Mouse (Mus musculus) MEL (cell line): ENCODE measurements around the gene Prr12. TPM values are rescaled to one million over a fixed set of nuclear protein-coding genes. Genes with fewer than 3 reads are reported as not detected.

ENCODE experiments used
- DNase-seq: peaks from one replicate; pipeline ENCODE4 v3.0.0; 2011; ENCODE audit warnings: low read depth, low spot score
- H3K27ac ChIP-seq: 2 replicates; pipeline ENCODE4 v1.5.1; 2012; ENCODE audit warnings: low read depth, mild to moderate bottlenecking, control low read depth, low read length, moderate library complexity; ENCODE audit not compliant: control insufficient read depth
- H3K27me3 ChIP-seq, 2 experiments: fragments of 150-350 bp in 1 of 2; sonication (generic) in 1 of 2; 2 replicates each; pipeline ENCODE4 v1.6.1; 2012; ENCODE audit warnings: low read length in 2 of 2, mild to moderate bottlenecking in 2 of 2, improper control_type of control experiment in 1 of 2, moderate library complexity in 1 of 2; ENCODE audit not compliant: insufficient read depth in 2 of 2, control insufficient read depth in 1 of 2
- H3K36me3 ChIP-seq, 2 experiments: 2 replicates each; pipeline ENCODE4 v1.6.1; 2012 to 2014; ENCODE audit warnings: low read length in 2 of 2, improper control_type of control experiment in 1 of 2, inconsistent platforms in 1 of 2, mild to moderate bottlenecking in 1 of 2; ENCODE audit not compliant: insufficient read depth in 2 of 2, control insufficient read depth in 1 of 2
- H3K4me1 ChIP-seq, 2 experiments: fragments of 150-350 bp in 1 of 2; sonication (generic) in 1 of 2; 2 replicates each; pipeline ENCODE4 v1.6.1; 2012; ENCODE audit warnings: low read length in 2 of 2, improper control_type of control experiment in 1 of 2, mild to moderate bottlenecking in 1 of 2; ENCODE audit not compliant: insufficient read depth in 2 of 2, control insufficient read depth in 1 of 2
- H3K4me3 ChIP-seq, 2 experiments: fragments of 150-350 bp in 1 of 2; sonication (generic) in 1 of 2; 2 replicates each; pipeline ENCODE4 v1.5.1; 2012; ENCODE audit warnings: low read depth in 2 of 2, low read length in 2 of 2, mild to moderate bottlenecking in 2 of 2, moderate library complexity in 2 of 2, control low read depth in 1 of 2, improper control_type of control experiment in 1 of 2; ENCODE audit not compliant: control insufficient read depth in 1 of 2, insufficient read depth in 1 of 2
- H3K79me2 ChIP-seq: 2 replicates; pipeline ENCODE4 v1.6.1; 2012; ENCODE audit warnings: mild to moderate bottlenecking, low read length, moderate library complexity; ENCODE audit not compliant: control insufficient read depth, poor library complexity, insufficient read depth
- H3K9ac ChIP-seq: 2 replicates; pipeline ENCODE4 v1.6.1; 2012; ENCODE audit warnings: low read depth, mild to moderate bottlenecking, control low read depth, low read length, moderate library complexity; ENCODE audit not compliant: control insufficient read depth, poor library complexity, severe bottlenecking
- H3K9me3 ChIP-seq: fragments of 150-350 bp; sonication (generic); replicated peaks from 2 replicates; pipeline ENCODE4 v1.6.1; 2012; ENCODE audit warnings: mild to moderate bottlenecking, low read length, improper control_type of control experiment, moderate library complexity; ENCODE audit not compliant: insufficient read depth
- BHLHE40 ChIP-seq: IDR thresholded peaks from 2 replicates; pipeline ENCODE4 v1.6.1; 2012; ENCODE audit warnings: low read depth, mild to moderate bottlenecking, inconsistent platforms, low read length, improper control_type of control experiment, borderline replicate concordance
- CHD1 ChIP-seq: IDR thresholded peaks from 2 replicates; pipeline ENCODE4 v1.6.1; 2012; ENCODE audit warnings: low read depth, mild to moderate bottlenecking, inconsistent platforms, low read length, improper control_type of control experiment
- E2F4 ChIP-seq: IDR thresholded peaks from 2 replicates; pipeline ENCODE4 v1.6.1; 2011; ENCODE audit warnings: low read depth, low read length, improper control_type of control experiment, borderline replicate concordance
- ELF1 ChIP-seq: IDR thresholded peaks from 2 replicates; pipeline ENCODE4 v1.6.1; 2014; ENCODE audit warnings: low read depth, mild to moderate bottlenecking, inconsistent platforms, low read length, improper control_type of control experiment, moderate library complexity
- EP300 ChIP-seq, 2 experiments: IDR thresholded peaks; 2 replicates each; pipeline ENCODE4 v1.6.1; 2011; ENCODE audit warnings: improper control_type of control experiment in 2 of 2, low read length in 2 of 2, low read depth in 1 of 2, mild to moderate bottlenecking in 1 of 2
- ETS1 ChIP-seq: IDR thresholded peaks from 2 replicates; pipeline ENCODE4 v1.6.1; 2012; ENCODE audit warnings: low read depth, mild to moderate bottlenecking, inconsistent platforms, low read length, improper control_type of control experiment, moderate library complexity
- GABPA ChIP-seq: IDR thresholded peaks from 2 replicates; pipeline ENCODE4 v1.6.1; 2012; ENCODE audit warnings: low read depth, mild to moderate bottlenecking, inconsistent platforms, low read length, improper control_type of control experiment, moderate library complexity
- GATA1 ChIP-seq: IDR thresholded peaks from 2 replicates; pipeline ENCODE4 v1.6.1; 2011; ENCODE audit warnings: low read depth, low read length, improper control_type of control experiment
- JUND ChIP-seq: IDR thresholded peaks from 2 replicates; pipeline ENCODE4 v1.6.1; 2011; ENCODE audit warnings: low read depth, mild to moderate bottlenecking, improper control_type of control experiment, low read length
- KAT2A ChIP-seq: conservative IDR thresholded peaks from 2 replicates; pipeline ENCODE4 v1.6.1; 2012; ENCODE audit warnings: low read depth, low read length, improper control_type of control experiment, inconsistent platforms
- MXI1 ChIP-seq: IDR thresholded peaks from 2 replicates; pipeline ENCODE4 v1.6.1; 2011; ENCODE audit warnings: mild to moderate bottlenecking, low read depth, low read length, improper control_type of control experiment
- MYB ChIP-seq: IDR thresholded peaks from 2 replicates; pipeline ENCODE4 v1.6.1; 2011; ENCODE audit warnings: mild to moderate bottlenecking, low read depth, low read length, improper control_type of control experiment
- MYC ChIP-seq: IDR thresholded peaks from 2 replicates; pipeline ENCODE4 v1.6.1; 2011; ENCODE audit warnings: low read depth, mild to moderate bottlenecking, low read length, improper control_type of control experiment, moderate library complexity
- NELFE ChIP-seq: IDR thresholded peaks from 2 replicates; pipeline ENCODE4 v1.6.1; 2011; ENCODE audit warnings: low read depth, low read length, improper control_type of control experiment
- NRF1 ChIP-seq: IDR thresholded peaks from 2 replicates; pipeline ENCODE4 v1.6.1; 2014; ENCODE audit warnings: low read depth, mild to moderate bottlenecking, inconsistent platforms, low read length, improper control_type of control experiment, moderate library complexity; ENCODE audit not compliant: poor library complexity, insufficient read depth, severe bottlenecking
- POLR2A ChIP-seq, 2 experiments: IDR thresholded peaks; 2 replicates each; pipeline ENCODE4 v1.6.1; 2011 to 2012; ENCODE audit warnings: low read length in 2 of 2, mild to moderate bottlenecking in 2 of 2, control low read depth in 1 of 2, improper control_type of control experiment in 1 of 2, low read depth in 1 of 2, moderate library complexity in 1 of 2; ENCODE audit not compliant: control insufficient read depth in 1 of 2, insufficient read depth in 1 of 2, poor library complexity in 1 of 2
- POLR2AphosphoS5 ChIP-seq: IDR thresholded peaks from 2 replicates; pipeline ENCODE4 v1.6.1; 2012; ENCODE audit warnings: low read depth, borderline replicate concordance, mild to moderate bottlenecking, inconsistent platforms, low read length, moderate library complexity, mixed read lengths
- RAD21 ChIP-seq: IDR thresholded peaks from 2 replicates; pipeline ENCODE4 v1.6.1; 2011; ENCODE audit warnings: mild to moderate bottlenecking, low read depth, low read length, improper control_type of control experiment
- SIN3A ChIP-seq: IDR thresholded peaks from 2 replicates; pipeline ENCODE4 v1.6.1; 2012; ENCODE audit warnings: low read length, improper control_type of control experiment, inconsistent platforms
- TAL1 ChIP-seq: IDR thresholded peaks from 2 replicates; pipeline ENCODE4 v1.6.1; 2012; ENCODE audit warnings: mild to moderate bottlenecking, inconsistent platforms, low read length, moderate library complexity, mixed read lengths
- TBP ChIP-seq: IDR thresholded peaks from 2 replicates; pipeline ENCODE4 v1.8.0; 2011; ENCODE audit warnings: low read depth, low read length, improper control_type of control experiment
- UBTF ChIP-seq: IDR thresholded peaks from 2 replicates; pipeline ENCODE4 v1.6.1; 2012; ENCODE audit warnings: low read depth, mild to moderate bottlenecking, inconsistent platforms, low read length, improper control_type of control experiment, moderate library complexity, borderline replicate concordance; ENCODE audit not compliant: insufficient read depth
- USF1 ChIP-seq: IDR thresholded peaks from 2 replicates; pipeline ENCODE4 v1.6.1; 2014; ENCODE audit warnings: low read depth, mild to moderate bottlenecking, inconsistent platforms, low read length, improper control_type of control experiment, moderate library complexity
- USF2 ChIP-seq, 2 experiments: IDR thresholded peaks; 2 replicates each; pipeline ENCODE4 v1.6.1; 2011 to 2012; ENCODE audit warnings: improper control_type of control experiment in 2 of 2, low read length in 2 of 2, borderline replicate concordance in 1 of 2, inconsistent platforms in 1 of 2, low read depth in 1 of 2, mild to moderate bottlenecking in 1 of 2; ENCODE audit not compliant: insufficient read depth in 1 of 2
- ZKSCAN1 ChIP-seq: IDR thresholded peaks from 2 replicates; pipeline ENCODE4 v1.6.1; 2012; ENCODE audit warnings: low read depth, mild to moderate bottlenecking, inconsistent platforms, low read length, improper control_type of control experiment, moderate library complexity
- polyA plus RNA-seq, 2 experiments: library from polyadenylated mRNA; stranded (reverse) in 1 of 2; unstranded in 1 of 2; fragments of >175 nt in 1 of 2; fragments of >200 nt in 1 of 2; gene quantifications; 2 replicates each; pipeline versions ENCODE4 v1.2.1 to v1.2.4; 2012; ENCODE audit warnings: low replicate concordance in 2 of 2, low read depth in 1 of 2; ENCODE audit not compliant: insufficient read length in 2 of 2, insufficient read depth in 1 of 2, missing spikeins in 1 of 2
- total RNA-seq: library from RNA; depleted of rRNA; stranded (reverse); fragments of 300-350 nt; gene quantifications from 2 replicates; pipeline ENCODE4 v1.2.3, GENCODE M21; 2012

The Prr12 gene
- total and polyA plus RNA-seq, 3 experiments = 3.5 to 32.1 TPM; not detected in 1

- no peak overlapping the region for H3K4me3 ChIP-seq
- TF ChIP-seq JUND = no peak
- no peak for TF ChIP-seq POLR2A (IDR thresholded peaks at IDR 0.05; ENCODE audit: control insufficient read depth in 1 of 2, insufficient read depth in 1 of 2, low read depth in 1 of 2, low read length in 2 of 2, poor library complexity in 1 of 2)
- TF ChIP-seq USF1 = no peak
- no peak for TF ChIP-seq SIN3A
- no peak for TF ChIP-seq ZKSCAN1
- no peak for TF ChIP-seq USF2 (IDR thresholded peaks at IDR 0.05; ENCODE audit: borderline replicate concordance in 1 of 2, insufficient read depth in 1 of 2, low read depth in 1 of 2, low read length in 2 of 2)
- H3K9ac ChIP-seq = no peak overlapping the region
- H3K36me3 ChIP-seq = peaks cover 3 to 5% of the 10 kb centered on the region in 2 experiments
- peaks cover 10% of the 10 kb centered on the region for H3K79me2 ChIP-seq
- no peaks in the 10 kb centered on the region for H3K27me3 ChIP-seq
- H3K27ac ChIP-seq = no peak overlapping the region
- no peaks in the 10 kb centered on the region for H3K9me3 ChIP-seq
- no peak for DNase-seq
- H3K4me1 ChIP-seq = peaks cover 3 to 9% of the 10 kb centered on the region in 2 experiments; a peak in 3 of 4 replicates
Observed at GRCm38 (mm10) chr7:45046853-45047350, 5.8 kb downstream of the Prr12 start.

- Histone ChIP-seq H3K36me3 (peaks cover 0 to 5% of the 10 kb centered on the region in 2 experiments; a peak in 3 of 4 replicates), H3K9me3 (no peaks in the 10 kb centered on the region), H3K27me3 (no peaks in the 10 kb centered on the region), H3K4me3 (no peak overlapping the region), H3K27ac (no peak overlapping the region), H3K79me2 (0 out of 2 replicates have a peak, but pooled peaks cover 1% of the 10 kb centered on the region), H3K9ac (no peak overlapping the region), H3K4me1 (no peaks in the 10 kb centered on the region)
- no peak for DNase-seq
- TF ChIP-seq E2F4 (no peak), GATA1 (no peak), POLR2A (IDR thresholded peaks at IDR 0.05; ENCODE audit: control insufficient read depth in 1 of 2, insufficient read depth in 1 of 2, low read depth in 1 of 2, low read length in 2 of 2, poor library complexity in 1 of 2) (no peak), MXI1 (no peak), USF1 (no peak), MYC (no peak), ETS1 (no peak), UBTF (no peak), GABPA (no peak)
Observed at GRCm38 (mm10) chr7:45045741-45046140, 6.9 kb downstream of the Prr12 start.

GRCm38 (mm10) chr7:45043307-45043706 is 9.4 kb downstream of the Prr12 start:
- no peaks in the 10 kb centered on the region for H3K27me3 ChIP-seq
- H3K4me1 ChIP-seq = no peaks in the 10 kb centered on the region
- no peak for DNase-seq
- no peak overlapping the region for H3K27ac ChIP-seq
- no peak overlapping the region for H3K9ac ChIP-seq
- peaks cover 0 to 5% of the 10 kb centered on the region in 2 experiments; a peak in 2 of 4 replicates for H3K36me3 ChIP-seq
- H3K79me2 ChIP-seq = no peaks in the 10 kb centered on the region
- H3K9me3 ChIP-seq = no peaks in the 10 kb centered on the region
- no peak overlapping the region for H3K4me3 ChIP-seq
- no peak for TF ChIP-seq TBP
- TF ChIP-seq GATA1 = no peak
- TF ChIP-seq CHD1 = no peak
- TF ChIP-seq USF2 (IDR thresholded peaks at IDR 0.05; ENCODE audit: borderline replicate concordance in 1 of 2, insufficient read depth in 1 of 2, low read depth in 1 of 2, low read length in 2 of 2) = no peak
- no peak for TF ChIP-seq KAT2A
- TF ChIP-seq EP300 (IDR thresholded peaks at IDR 0.05; ENCODE audit: low read depth in 1 of 2, low read length in 2 of 2) = no peak
- no peak for TF ChIP-seq NELFE
- no peak for TF ChIP-seq MYB
- no peak for TF ChIP-seq RAD21
- TF ChIP-seq ZKSCAN1 = no peak
- TF ChIP-seq NRF1 = no peak
- no peak for TF ChIP-seq SIN3A
- TF ChIP-seq BHLHE40 = no peak
- TF ChIP-seq TAL1 = no peak
- no peak for TF ChIP-seq POLR2AphosphoS5
- no peak for TF ChIP-seq ELF1
